8 mouse cellular contexts compared by ENCODE assay signal in genomic region chr11:59809670-59810474, GRCm38 (mm10). TPM values are rescaled to one million over a fixed set of nuclear protein-coding genes. Genes with fewer than 3 reads are reported as not detected.
A peak's percentile ranks its signal among the peaks of the same experiment; 100 is the strongest.
DNase-seq lines count a peak whose midpoint lies in the region; ATAC-seq and TF ChIP-seq lines count a peak whose summit lies in the region.

TSS of gene Flcn (minus strand) at chr11:59810016.

- intact Hi-C loops in heart, postnatal 10 days (cut with DNase I), result loop anchor here (2.0 kb wide), 1 partner anchor 31 kb away; no protein-coding TSS in a partner anchor

- H3K4me1 ChIP-seq in E14TG2a.4 (replicated peaks; ENCODE audit: low read depth, low read length), result peaks cover 86% of the 10 kb centered on the region
- H3K4me1 ChIP-seq in forebrain, embryonic 13.5 days, result peaks cover 12% of the 10 kb centered on the region
- H3K4me1 ChIP-seq in liver, postnatal 0 days (ENCODE audit: insufficient read depth), result peaks cover 21% of the 10 kb centered on the region
- H3K4me1 ChIP-seq in neural tube, embryonic 14.5 days (ENCODE audit: control insufficient read depth, insufficient read depth, low read length), result peaks cover 9% of the 10 kb centered on the region

- no peaks in the 10 kb centered on the region for H3K27me3 ChIP-seq in E14TG2a.4 (ENCODE audit: insufficient read depth, low read length)
- no peaks in the 10 kb centered on the region for H3K27me3 ChIP-seq in forebrain, embryonic 13.5 days
- no peaks in the 10 kb centered on the region for H3K27me3 ChIP-seq in liver, postnatal 0 days (ENCODE audit: insufficient read depth, low read length)
- no peaks in the 10 kb centered on the region for H3K27me3 ChIP-seq in neural tube, embryonic 14.5 days (ENCODE audit: control insufficient read depth, insufficient read depth, low read length)

- no peak for TF ChIP-seq CTCF in E14TG2a.4 (conservative IDR thresholded peaks at IDR 0.05; ENCODE audit: low read length)
- TF ChIP-seq CTCF in liver, postnatal 0 days (IDR thresholded peaks at IDR 0.05; ENCODE audit: low read depth), result peak; percentile 63

- H3K4me3 ChIP-seq in E14TG2a.4 (replicated peaks; ENCODE audit: low read length), result peak within 1 kb of the TSS; percentile 90
- H3K4me3 ChIP-seq in forebrain, embryonic 13.5 days, result peak within 1 kb of the TSS; percentile 83
- H3K4me3 ChIP-seq in liver, postnatal 0 days (ENCODE audit: low read depth, low read length), result peak within 1 kb of the TSS; percentile 69
- H3K4me3 ChIP-seq in neural tube, embryonic 14.5 days (ENCODE audit: low read depth, low read length), result peak within 1 kb of the TSS; percentile 59

- H3K9me3 ChIP-seq in E14TG2a.4 (ENCODE audit: low read length), result no peaks in the 10 kb centered on the region
- no peaks in the 10 kb centered on the region for H3K9me3 ChIP-seq in forebrain, embryonic 13.5 days (replicated peaks)
- H3K9me3 ChIP-seq in liver, postnatal 0 days (ENCODE audit: low read length), result no peaks in the 10 kb centered on the region
- no peaks in the 10 kb centered on the region for H3K9me3 ChIP-seq in neural tube, embryonic 14.5 days (ENCODE audit: control insufficient read depth, low read length)

- peaks cover 32% of the 10 kb centered on the region for H3K36me3 ChIP-seq in E14TG2a.4 (ENCODE audit: insufficient read depth, low read length)
- H3K36me3 ChIP-seq in forebrain, embryonic 13.5 days (ENCODE audit: poor library complexity, severe bottlenecking), result peaks cover 29% of the 10 kb centered on the region
- H3K36me3 ChIP-seq in liver, postnatal 0 days (replicated peaks; ENCODE audit: insufficient read depth, low read length), result peaks cover 27% of the 10 kb centered on the region
- peaks cover under 1% of the 10 kb centered on the region; the same call in 1 of the 2 replicates for H3K36me3 ChIP-seq in neural tube, embryonic 14.5 days (ENCODE audit: control insufficient read depth, insufficient read depth, low read length)

- H3K9ac ChIP-seq in forebrain, embryonic 13.5 days, result peak within 1 kb of the TSS; percentile 80
- H3K9ac ChIP-seq in liver, postnatal 0 days (replicated peaks), result peak within 1 kb of the TSS; percentile 86
- peak within 1 kb of the TSS; percentile 90 for H3K9ac ChIP-seq in neural tube, embryonic 14.5 days (replicated peaks; ENCODE audit: low read depth, low read length)

- TF ChIP-seq EP300 in liver, postnatal 0 days (IDR thresholded peaks at IDR 0.05; ENCODE audit: low read depth), result peak; percentile 87

- WGBS in forebrain, embryonic 13.5 days, result under 1% methylated on average over 52 of the region's 52 CpGs
- under 1% methylated on average over 52 of the region's 52 CpGs for WGBS in large intestine, adult 2 months
- WGBS in liver, postnatal 0 days (ENCODE audit: insufficient replicate concordance), result under 1% methylated on average over 52 of the region's 52 CpGs
- 0% methylated on average over 52 of the region's 52 CpGs for WGBS in neural tube, embryonic 14.5 days

- H3K4me2 ChIP-seq in forebrain, embryonic 13.5 days, result peak within 1 kb of the TSS; percentile 88
- H3K4me2 ChIP-seq in liver, postnatal 0 days (ENCODE audit: low read depth, low read length), result peak within 1 kb of the TSS; percentile 86
- peak within 1 kb of the TSS; percentile 75 for H3K4me2 ChIP-seq in neural tube, embryonic 14.5 days (ENCODE audit: low read depth, low read length)

- ATAC-seq in forebrain, embryonic 13.5 days, result peak; percentile 98
- ATAC-seq in liver, postnatal 0 days, result peak; percentile 92
- peak; percentile 96 for ATAC-seq in neural tube, embryonic 14.5 days (ENCODE audit: low read depth)

- DNase-seq in c-Kit-positive CD71-positive TER-119-positive erythroid progenitor cells, embryonic 14.5 days (ENCODE audit: low spot score), result peak; percentile 84
- DNase-seq in heart, postnatal 10 days, result peak; percentile 89 to 90
- peak; percentile 40 for DNase-seq in large intestine, adult 2 months (ENCODE audit: low read depth, low spot score)
- peak; percentile 90 for DNase-seq in liver, postnatal 0 days
- DNase-seq in testis, postnatal 10 days (ENCODE audit: low spot score), result peak; percentile 82

- peak within 1 kb of the TSS; percentile 97 for H3K27ac ChIP-seq in forebrain, embryonic 13.5 days
- H3K27ac ChIP-seq in liver, postnatal 0 days (ENCODE audit: low read depth), result peak within 1 kb of the TSS; percentile 89
- peak within 1 kb of the TSS; percentile 98 for H3K27ac ChIP-seq in neural tube, embryonic 14.5 days (ENCODE audit: low read depth, low read length)

RNA-seq across cellular contexts. Expression of gene Flcn, which starts in this region (rescaled TPM):
- 32.2 and 39.6 TPM in 2 replicates for polyA plus RNA-seq in forebrain, embryonic 13.5 days (2015; fragmentation: Nextera tagmentation; extraction: Ambion mirVana)
- total RNA-seq in heart, postnatal 10 days (2021), result 10 to 100 TPM; 33.6 to 38.1 TPM
- 18.3 and 22.5 TPM in 2 replicates for polyA plus RNA-seq in large intestine, adult 2 months (2012; rRNA removed)
- 11.3 and 13.9 TPM in 2 replicates for polyA plus RNA-seq in liver, postnatal 0 days (2015; fragmentation: Nextera tagmentation; extraction: Ambion mirVana)
- 39.3 and 41.6 TPM in 2 replicates for polyA plus RNA-seq in neural tube, embryonic 14.5 days (2014; fragmentation: Nextera tagmentation; extraction: Ambion mirVana)

Comparison
In these comparisons a context has a peak if more than half of its experiments do, and no peak if none do; other contexts are left out.
1. Peak in every context shown above with its lines: DNase-seq, ATAC-seq, H3K4me3 ChIP-seq and H3K27ac ChIP-seq.
2. DNase-seq: peak in every context shown above with its lines; median percentile 90 in liver, postnatal 0 days; 90 in heart, postnatal 10 days; 84 in c-Kit-positive CD71-positive TER-119-positive erythroid progenitor cells, embryonic 14.5 days; 82 in testis, postnatal 10 days; 40 in large intestine, adult 2 months.